Mouse (Mus musculus) forebrain, embryonic 16.5 days (tissue): ENCODE data around the gene Slc9a6. TPM values are rescaled to one million over a fixed set of nuclear protein-coding genes. Genes with fewer than 3 reads are reported as not detected.

ENCODE experiments used
- ATAC-seq: fragments of 200-750 bp; cut with Nextera tagmentation; 2 replicates; pipeline ENCODE4 v1.8.0; 2017; ENCODE audit warnings: mild to moderate bottlenecking, moderate library complexity
- H3K27ac ChIP-seq: fragments of 300-500 bp; sonication (generic); 2 replicates; pipeline ENCODE4 v1.5.1; 2014; ENCODE audit warnings: low read length, control low read depth
- H3K27me3 ChIP-seq: fragments of 300-500 bp; sonication (generic); replicated peaks from 2 replicates; pipeline ENCODE4 v1.6.1; 2014; ENCODE audit warnings: low read length; ENCODE audit not compliant: control insufficient read depth, insufficient read depth
- H3K36me3 ChIP-seq: fragments of 300-500 bp; sonication (generic); 2 replicates; pipeline ENCODE4 v1.6.1; 2014; ENCODE audit not compliant: control insufficient read depth, insufficient read depth
- H3K4me1 ChIP-seq: fragments of 300-500 bp; sonication (generic); replicated peaks from 2 replicates; pipeline ENCODE4 v1.6.1; 2014; ENCODE audit warnings: low read length; ENCODE audit not compliant: control insufficient read depth, insufficient read depth
- H3K4me2 ChIP-seq: fragments of 300-500 bp; sonication (generic); 2 replicates; pipeline ENCODE4 v1.6.1; 2014; ENCODE audit warnings: mild to moderate bottlenecking, low read length, control low read depth
- H3K4me3 ChIP-seq: fragments of 300-500 bp; sonication (generic); replicated peaks from 2 replicates; pipeline ENCODE4 v1.5.1; 2014; ENCODE audit warnings: mild to moderate bottlenecking, low read length, control low read depth
- H3K9ac ChIP-seq: fragments of 300-500 bp; sonication (generic); replicated peaks from 2 replicates; pipeline ENCODE4 v1.6.1; 2014; ENCODE audit warnings: low read depth, low read length, control low read depth
- H3K9me3 ChIP-seq: fragments of 300-500 bp; sonication (generic); 2 replicates; pipeline ENCODE4 v1.6.1; 2016; ENCODE audit warnings: low read length; ENCODE audit not compliant: control insufficient read depth
- WGBS: fragments of 180-500 bp; shearing (Covaris S2); extraction: QIAGEN DNeasy Blood & Tissue Kit; methylation state at CpG from one replicate; pipeline ENCODE4 v1.1.7; 2014; 5-methylcytosine and 5-hydroxymethylcytosine counted together
- polyA plus RNA-seq: library from polyadenylated mRNA; unstranded; fragments of >200 nt; fragmentation: Nextera tagmentation; extraction: Ambion mirVana; gene quantifications from 2 replicates; pipeline ENCODE4 v1.2.1, GENCODE M21; 2015

Slc9a6 gene
- polyA plus RNA-seq, 1 experiment from 2014 or later, result 54.4 TPM

GRCm38 (mm10) chrX:56610318-56610694 lies 749 bp downstream of the Slc9a6 start:
- Histone ChIP-seq H3K4me3 (peak overlapping the region; percentile 51), H3K27me3 (no peaks in the 10 kb centered on the region), H3K36me3 (no peaks in the 10 kb centered on the region), H3K9me3 (no peaks in the 10 kb centered on the region), H3K4me1 (peaks cover 6% of the 10 kb centered on the region), H3K27ac (peak overlapping the region; percentile 70; the same call in 1 of the 2 replicates), H3K4me2 (peak overlapping the region; percentile 58), H3K9ac (peak overlapping the region; percentile 66)
- ATAC-seq, result peak; percentile 54
- WGBS, result 20% methylated on average over 13 of the region's 13 CpGs

DNA sequence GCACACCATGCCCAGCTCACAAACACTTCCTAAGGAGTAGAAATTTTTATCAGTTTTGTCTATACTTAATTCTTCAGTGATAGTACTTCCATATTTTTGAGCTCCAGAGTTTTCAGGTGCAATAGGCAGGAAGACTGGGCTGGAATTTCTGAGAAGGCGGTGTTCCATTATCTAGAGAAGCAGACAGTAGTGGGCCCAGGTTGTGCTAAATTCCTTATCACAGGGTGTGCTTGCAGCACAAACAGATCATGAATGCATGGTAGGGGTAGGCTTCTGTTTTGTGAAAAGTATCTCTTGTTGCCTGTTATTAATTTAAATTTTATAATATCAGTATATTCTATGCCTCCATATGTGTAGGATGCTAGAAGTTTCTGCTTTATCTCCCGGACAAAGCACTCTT lies 5.7 kb downstream of the Slc9a6 start:
- H3K4me3 ChIP-seq, result no peak overlapping the region
- no peaks in the 10 kb centered on the region for H3K27me3 ChIP-seq
- no peak overlapping the region for H3K27ac ChIP-seq
- no peak for ATAC-seq
- peaks cover 6% of the 10 kb centered on the region for H3K4me1 ChIP-seq
- no peak overlapping the region for H3K9ac ChIP-seq
- WGBS, result 98% methylated on average over 2 of the region's 2 CpGs
- H3K9me3 ChIP-seq, result no peaks in the 10 kb centered on the region
- H3K4me2 ChIP-seq, result no peak overlapping the region
- H3K36me3 ChIP-seq, result no peaks in the 10 kb centered on the region

- Histone ChIP-seq H3K27ac (no peak overlapping the region), H3K36me3 (no peaks in the 10 kb centered on the region; the same call in 1 of the 2 replicates), H3K9ac (no peak overlapping the region), H3K4me3 (no peak overlapping the region), H3K4me1 (no peaks in the 10 kb centered on the region), H3K27me3 (no peaks in the 10 kb centered on the region), H3K4me2 (no peak overlapping the region), H3K9me3 (no peaks in the 10 kb centered on the region)
- 90% methylated on average over 5 of the region's 5 CpGs for WGBS
- ATAC-seq, result no peak
Observed at GRCm38 (mm10) chrX:56636185-56636584, 26.6 kb downstream of the Slc9a6 start.

DNA sequence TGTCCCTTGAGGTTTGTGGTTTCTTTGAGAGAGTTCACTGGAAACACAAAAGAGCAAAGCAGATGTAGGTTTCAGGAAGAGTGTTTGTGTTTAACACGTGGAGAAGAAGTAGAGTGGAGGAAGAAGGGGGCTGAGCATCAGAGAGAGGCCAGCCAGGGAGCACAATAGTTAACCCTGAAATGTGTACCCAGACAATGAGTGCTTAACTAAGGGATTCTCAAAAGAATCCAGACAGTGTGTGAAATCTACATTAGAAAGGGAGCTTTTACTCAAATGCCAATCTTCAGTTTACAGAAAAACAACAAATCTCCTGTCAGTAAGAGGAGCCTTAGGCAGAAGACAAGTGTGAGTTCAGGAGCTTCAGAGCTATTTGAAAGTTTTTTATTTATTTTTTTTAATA lies 30.5 kb downstream of the Slc9a6 start:
- Histone ChIP-seq H3K4me1 (no peaks in the 10 kb centered on the region), H3K9me3 (no peaks in the 10 kb centered on the region), H3K27ac (no peak overlapping the region), H3K4me3 (no peak overlapping the region), H3K4me2 (no peak overlapping the region), H3K36me3 (no peaks in the 10 kb centered on the region), H3K9ac (no peak overlapping the region), H3K27me3 (no peaks in the 10 kb centered on the region)
- ATAC-seq, result no peak
- WGBS, result 11% methylated on average over 1 of the region's 1 CpGs

DNA sequence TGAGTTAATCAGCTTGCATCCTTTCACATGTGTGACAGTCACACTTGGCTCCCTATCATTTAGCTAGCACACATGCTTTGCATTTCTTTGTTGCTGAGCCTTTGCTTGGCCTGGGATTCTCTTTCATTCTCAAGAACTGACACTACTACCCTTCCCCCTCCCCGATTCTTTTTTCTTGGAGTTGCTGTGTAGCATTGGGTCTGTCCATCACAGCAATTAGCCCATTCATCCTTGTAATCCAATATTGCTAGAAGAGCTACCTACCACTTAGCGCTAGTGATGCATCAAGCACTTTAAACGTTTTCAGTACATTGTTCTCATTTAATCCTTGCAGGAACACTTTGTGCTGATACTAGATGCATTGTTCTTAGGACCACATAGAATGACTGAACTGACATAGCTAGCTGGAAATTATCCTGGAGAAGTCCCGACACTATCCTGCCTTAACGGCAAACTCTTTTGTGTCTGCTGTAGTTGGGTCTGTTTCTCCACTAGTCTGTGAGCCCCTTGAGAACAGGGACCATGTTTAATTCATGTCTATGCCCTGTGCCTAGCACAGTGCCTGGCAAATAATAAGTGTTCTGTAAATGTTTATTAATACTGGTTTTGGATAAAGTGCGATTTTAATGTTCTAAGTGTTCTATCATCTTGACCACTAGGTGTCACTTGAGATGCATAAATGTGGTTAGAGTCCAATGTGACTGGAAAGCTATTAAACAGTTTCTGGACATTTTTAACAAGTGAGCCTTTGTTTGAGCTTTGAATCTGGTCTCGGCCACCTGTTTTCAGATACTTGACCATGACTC lies 40.2 kb downstream of the Slc9a6 start:
- Histone ChIP-seq H3K9ac (no peak overlapping the region), H3K4me2 (no peak overlapping the region), H3K27ac (no peak overlapping the region), H3K4me3 (no peak overlapping the region), H3K9me3 (no peaks in the 10 kb centered on the region), H3K36me3 (no peaks in the 10 kb centered on the region), H3K4me1 (no peaks in the 10 kb centered on the region), H3K27me3 (no peaks in the 10 kb centered on the region)
- 39% methylated on average over 7 of the region's 7 CpGs for whole genome bisulfite sequencing
- peak; percentile 43 for ATAC-seq

DNA sequence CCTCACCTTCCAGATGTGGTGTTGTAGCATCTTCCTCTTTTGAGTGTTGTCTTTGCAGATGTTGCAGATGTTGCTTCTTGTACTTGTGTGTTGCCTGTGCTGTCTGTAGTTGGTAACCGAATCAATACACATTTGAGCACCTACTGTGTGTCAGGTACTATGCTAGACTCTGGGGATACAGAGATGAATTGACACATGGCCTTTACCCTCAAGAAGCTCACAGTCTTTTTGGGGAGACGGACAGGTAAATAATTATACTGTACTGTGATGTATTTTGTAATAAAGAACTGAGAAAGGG lies 40.7 kb downstream of the Slc9a6 start:
- H3K4me3 ChIP-seq, result no peak overlapping the region
- no peaks in the 10 kb centered on the region for H3K4me1 ChIP-seq
- no peak overlapping the region for H3K4me2 ChIP-seq
- WGBS, result 77% methylated on average over 2 of the region's 2 CpGs
- no peak overlapping the region for H3K27ac ChIP-seq
- no peak for ATAC-seq
- H3K9ac ChIP-seq, result no peak overlapping the region
- no peaks in the 10 kb centered on the region for H3K9me3 ChIP-seq
- H3K27me3 ChIP-seq, result no peaks in the 10 kb centered on the region
- no peaks in the 10 kb centered on the region for H3K36me3 ChIP-seq

DNA sequence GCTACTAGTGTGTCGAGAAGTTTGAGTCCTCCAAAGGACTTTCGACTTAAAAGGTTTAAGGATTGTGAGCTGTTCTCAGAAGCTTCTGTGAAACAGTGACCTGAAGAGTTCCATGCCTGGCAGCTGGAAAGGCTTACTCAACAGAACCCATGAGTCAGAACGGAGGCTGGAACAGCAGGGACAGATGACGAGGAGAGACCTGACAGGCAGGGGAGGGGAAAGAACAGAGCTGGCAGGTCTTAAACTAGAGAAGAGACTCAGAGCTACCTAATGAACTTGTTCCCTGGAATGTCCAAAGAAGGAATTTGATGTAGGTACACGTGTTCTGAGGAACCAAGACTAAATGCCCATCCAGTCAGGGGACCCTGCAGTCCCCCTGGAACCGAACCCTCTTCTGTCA lies 41.3 kb downstream of the Slc9a6 start:
- no peaks in the 10 kb centered on the region for H3K9me3 ChIP-seq
- no peaks in the 10 kb centered on the region for H3K36me3 ChIP-seq
- H3K27me3 ChIP-seq, result no peaks in the 10 kb centered on the region
- H3K4me1 ChIP-seq, result no peaks in the 10 kb centered on the region
- H3K4me3 ChIP-seq, result no peak overlapping the region
- no peak overlapping the region for H3K27ac ChIP-seq
- H3K9ac ChIP-seq, result no peak overlapping the region
- 64% methylated on average over 6 of the region's 6 CpGs for WGBS
- no peak for ATAC-seq
- H3K4me2 ChIP-seq, result no peak overlapping the region

DNA sequence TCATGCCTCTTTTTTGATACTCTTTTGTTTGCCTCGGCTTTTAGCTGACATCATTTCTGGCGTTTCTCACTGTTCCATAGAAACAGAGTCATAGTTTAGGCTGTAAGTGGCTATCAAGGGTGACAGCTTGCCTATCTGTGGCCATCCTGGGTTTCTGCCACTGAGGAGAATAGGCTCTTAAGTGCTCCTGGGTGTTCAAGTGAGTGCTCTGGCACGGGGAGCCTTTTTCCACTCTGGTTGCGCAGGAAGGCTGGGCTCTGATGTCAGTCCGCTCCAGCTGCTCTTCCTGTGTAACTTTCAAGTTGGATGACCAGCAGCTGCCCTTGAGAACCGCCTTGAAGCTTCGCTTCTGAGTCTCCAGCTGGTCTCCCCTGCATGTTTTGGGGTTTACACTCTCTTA lies 42.2 kb downstream of the Slc9a6 start:
- Histone ChIP-seq H3K4me1 (no peaks in the 10 kb centered on the region), H3K4me2 (no peak overlapping the region), H3K27ac (no peak overlapping the region), H3K9ac (no peak overlapping the region), H3K36me3 (no peaks in the 10 kb centered on the region), H3K27me3 (no peaks in the 10 kb centered on the region), H3K4me3 (no peak overlapping the region), H3K9me3 (no peaks in the 10 kb centered on the region)
- no peak; the same call in 1 of the 2 replicates for ATAC-seq
- WGBS, result 56% methylated on average over 7 of the region's 7 CpGs

DNA sequence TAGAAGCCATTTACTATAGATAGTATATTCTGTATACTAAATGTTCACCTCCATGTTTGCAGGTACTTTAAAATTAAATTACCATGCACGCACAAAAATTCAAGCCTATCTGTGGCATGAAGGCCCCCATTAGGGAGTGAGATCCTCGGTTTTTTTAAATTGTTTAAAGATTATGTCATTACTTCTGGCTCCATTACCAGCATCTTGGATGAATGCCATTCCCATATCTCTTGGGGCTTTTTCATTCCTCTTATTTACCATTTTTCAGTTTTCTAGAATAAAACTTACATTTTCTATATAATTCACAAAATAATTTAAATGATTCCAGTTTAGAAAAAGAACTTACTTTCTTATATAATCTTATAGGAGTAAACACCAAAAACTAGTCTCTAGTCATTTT lies 46.1 kb downstream of the Slc9a6 start:
- H3K4me1 ChIP-seq, result no peaks in the 10 kb centered on the region
- 38% methylated on average over 2 of the region's 2 CpGs for WGBS
- H3K4me2 ChIP-seq, result no peak overlapping the region
- no peaks in the 10 kb centered on the region for H3K36me3 ChIP-seq
- no peaks in the 10 kb centered on the region for H3K27me3 ChIP-seq
- H3K9me3 ChIP-seq, result no peaks in the 10 kb centered on the region
- no peak overlapping the region for H3K27ac ChIP-seq
- no peak overlapping the region for H3K4me3 ChIP-seq
- H3K9ac ChIP-seq, result no peak overlapping the region
- no peak for ATAC-seq

- no peak for ATAC-seq
Observed at GRCm38 (mm10) chrX:56659286-56659685, 49.7 kb downstream of the Slc9a6 start.

More at GRCm38 (mm10) chrX:56659286-56659685, 49.7 kb downstream of the Slc9a6 start:
- H3K4me3 ChIP-seq, result no peak overlapping the region
- no peak overlapping the region for H3K27ac ChIP-seq
- no peaks in the 10 kb centered on the region for H3K36me3 ChIP-seq
- WGBS, result 34% methylated on average over 2 of the region's 2 CpGs
- no peaks in the 10 kb centered on the region for H3K27me3 ChIP-seq
- no peaks in the 10 kb centered on the region for H3K9me3 ChIP-seq
- no peak overlapping the region for H3K9ac ChIP-seq
- H3K4me1 ChIP-seq, result no peaks in the 10 kb centered on the region; the same call in 1 of the 2 replicates
- no peak overlapping the region for H3K4me2 ChIP-seq
